Comparison of ENCODE assay signal across 18 mouse cellular contexts in the genomic region with DNA sequence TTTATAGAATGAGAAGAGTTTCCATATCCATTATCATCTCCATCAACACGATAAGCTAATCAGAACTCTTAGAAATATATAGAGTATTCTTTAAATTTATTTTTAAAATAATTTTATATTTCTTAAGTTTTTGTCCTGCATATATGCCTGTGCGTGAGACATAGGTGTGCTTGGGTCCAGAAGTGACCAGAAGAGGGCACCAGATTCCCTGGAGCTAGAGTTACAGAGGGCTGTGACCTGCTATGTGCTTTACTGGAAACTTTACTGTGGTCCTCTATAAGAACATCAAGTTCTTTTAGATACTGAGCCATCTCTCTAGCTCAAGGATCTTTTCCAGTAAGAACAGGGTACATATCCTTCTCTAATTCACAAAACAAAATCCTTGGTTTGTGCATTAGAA. TPM values are rescaled to one million over a fixed set of nuclear protein-coding genes. Genes with fewer than 3 reads are reported as not detected.
A peak's percentile ranks its signal among the peaks of the same experiment; 100 is the strongest.
DNase-seq lines count a peak whose midpoint lies in the region; ATAC-seq and TF ChIP-seq lines count a peak whose summit lies in the region.
"Had no signal": no experiment of that assay in that cellular context is flagged by ENCODE, and none has a peak within 500 bp of the region (broad histone marks: within the 10 kb centered on the region; RNA-seq: fewer than 3 reads in every experiment).

No protein-coding gene starts in this region.

- H3K4me2 ChIP-seq in stomach, postnatal 0 days (replicated peaks; ENCODE audit: low read depth), result no peak overlapping the region
- H3K4me2 ChIP-seq: hindbrain, embryonic 12.5 days; neural tube, embryonic 12.5 days had no signal

- no peaks in the 10 kb centered on the region for H3K79me2 ChIP-seq in heart, adult 2 months (replicated peaks; ENCODE audit: control insufficient read depth, insufficient read depth, low read length)

- no peak for ATAC-seq in stomach, postnatal 0 days (ENCODE audit: low FRiP score, low TSS enrichment)

- 0 out of 2 replicates have a peak, but pooled peaks have one; percentile 6 for TF ChIP-seq CTCF in heart, adult 2 months (IDR thresholded peaks at IDR 0.05)
- TF ChIP-seq CTCF in bone marrow, adult 2 months (IDR thresholded peaks at IDR 0.05; ENCODE audit: control insufficient read depth, insufficient read depth, low read length), result peak; percentile 34; the same call in 1 of the 2 replicates
- TF ChIP-seq CTCF in stomach, postnatal 0 days (IDR thresholded peaks at IDR 0.05; ENCODE audit: low read depth), result peak; percentile 39

- no peak for TF ChIP-seq POLR2A in heart, adult 2 months (IDR thresholded peaks at IDR 0.05; ENCODE audit: insufficient read depth, low read depth, low read length)
- no peak for TF ChIP-seq POLR2A in bone marrow, adult 2 months (IDR thresholded peaks at IDR 0.05; ENCODE audit: borderline replicate concordance, control insufficient read depth, low read depth, low read length)

- no peaks in the 10 kb centered on the region for H3K27me3 ChIP-seq in heart, adult 2 months (ENCODE audit: control insufficient read depth, insufficient read depth, low read length)
- H3K27me3 ChIP-seq in stomach, postnatal 0 days (ENCODE audit: control insufficient read depth, insufficient read depth, low read length), result no peaks in the 10 kb centered on the region
- H3K27me3 ChIP-seq: hindbrain, embryonic 12.5 days; neural tube, embryonic 12.5 days had no signal

- no peaks in the 10 kb centered on the region for H3K36me3 ChIP-seq in heart, adult 2 months (ENCODE audit: control insufficient read depth, insufficient read depth, low read length)
- H3K36me3 ChIP-seq in stomach, postnatal 0 days (ENCODE audit: control insufficient read depth, insufficient read depth, low read length), result no peaks in the 10 kb centered on the region
- H3K36me3 ChIP-seq: hindbrain, embryonic 12.5 days; neural tube, embryonic 12.5 days had no signal

- intact Hi-C loops in heart, adult 2 months (cut with DNase I), result no loop called here

- no peak overlapping the region for H3K27ac ChIP-seq in heart, adult 2 months
- no peak overlapping the region for H3K27ac ChIP-seq in bone marrow, adult 2 months (ENCODE audit: control insufficient read depth, insufficient read depth, low read depth, low read length, poor library complexity)
- H3K27ac ChIP-seq in stomach, postnatal 0 days (replicated peaks), result no peak overlapping the region
- H3K27ac ChIP-seq: hindbrain, embryonic 12.5 days; neural tube, embryonic 12.5 days had no signal

- H3K9me3 ChIP-seq in stomach, postnatal 0 days (ENCODE audit: control insufficient read depth, low read length), result no peaks in the 10 kb centered on the region
- H3K9me3 ChIP-seq: hindbrain, embryonic 12.5 days; neural tube, embryonic 12.5 days had no signal

- WGBS in heart, adult 2 months, result 60% methylated on average over 2 of the region's 2 CpGs
- 62% methylated on average over 2 of the region's 2 CpGs for WGBS in bone marrow, adult 2 months
- WGBS in stomach, postnatal 0 days, result 55% methylated on average over 2 of the region's 2 CpGs

- no peak for DNase-seq in heart, adult 2 months
- no peak for DNase-seq in heart, adult 18-20 months
- DNase-seq in thymus, postnatal 25 days, result peak; percentile 2
- no peak for DNase-seq in thymus, postnatal 36 days
- DNase-seq in stomach, postnatal 0 days (ENCODE audit: low spot score), result no peak
- DNase-seq in urinary bladder, adult 18-20 months (ENCODE audit: low spot score in 2 of 2), result no peak
- no peak for DNase-seq in urinary bladder, postnatal 14 days (ENCODE audit: low spot score)
- DNase-seq: cerebellum, postnatal 36 days; gastrocnemius, postnatal 36 days; lung, postnatal 10 days; midbrain, embryonic 14.5 days had no signal

- no peaks in the 10 kb centered on the region for H3K4me1 ChIP-seq in heart, adult 2 months (ENCODE audit: control insufficient read depth, insufficient read depth, low read length)
- no peaks in the 10 kb centered on the region for H3K4me1 ChIP-seq in bone marrow, adult 2 months (ENCODE audit: control insufficient read depth, insufficient read depth, low read length)
- no peaks in the 10 kb centered on the region for H3K4me1 ChIP-seq in stomach, postnatal 0 days (replicated peaks; ENCODE audit: control insufficient read depth, insufficient read depth)
- H3K4me1 ChIP-seq: hindbrain, embryonic 12.5 days; neural tube, embryonic 12.5 days had no signal

- no peak for TF ChIP-seq EP300 in heart, adult 2 months (IDR thresholded peaks at IDR 0.05; ENCODE audit: insufficient read depth, low read depth, low read length)
- no peak for TF ChIP-seq EP300 in stomach, postnatal 0 days (optimal IDR thresholded peaks at IDR 0.05)

- no peak overlapping the region for H3K4me3 ChIP-seq in heart, adult 2 months
- H3K4me3 ChIP-seq in bone marrow, adult 2 months (replicated peaks; ENCODE audit: control insufficient read depth, low read depth, low read length), result no peak overlapping the region
- H3K4me3 ChIP-seq in stomach, postnatal 0 days (ENCODE audit: low read depth, low read length), result no peak overlapping the region
- H3K4me3 ChIP-seq: hindbrain, embryonic 12.5 days; neural tube, embryonic 12.5 days had no signal

- no peak overlapping the region for H3K9ac ChIP-seq in heart, adult 2 months (ENCODE audit: low read depth, low read length)
- H3K9ac ChIP-seq in stomach, postnatal 0 days (ENCODE audit: low read length), result no peak overlapping the region
- H3K9ac ChIP-seq: hindbrain, embryonic 12.5 days; neural tube, embryonic 12.5 days had no signal

RNA-seq across cellular contexts. Expression of a gene that starts 27.5 kb away (rescaled TPM):
- not detected for total RNA-seq in heart, adult 2 months (2021)
- 0.06 and 0.23 TPM in 2 replicates for polyA plus RNA-seq in heart, adult 2 months (2012; rRNA removed)
- not detected for total RNA-seq in heart, adult 18-20 months (2021)
- 2.4 TPM in 1 of 2 replicates, not detected in the other for polyA plus RNA-seq in bone marrow, adult 2 months (2011; ENCODE audit: insufficient read depth, insufficient read length, low replicate concordance, missing spikeins)
- 0.05 and 0.06 TPM in 2 replicates for polyA plus RNA-seq in stomach, postnatal 0 days (2015; fragmentation: Nextera tagmentation; extraction: Ambion mirVana)
- total RNA-seq: gastrocnemius, postnatal 36 days; layer of hippocampus, postnatal 25 days had no signal
- polyA plus RNA-seq: heart, embryonic 14.5 days; hindbrain, embryonic 12.5 days; limb, embryonic 11.5 days; midbrain, embryonic 14.5 days; neural tube, embryonic 12.5 days; small intestine, adult 2 months had no signal
